Mouse (Mus musculus): ENCODE measurements around the gene Kif24. TPM values are rescaled to one million over a fixed set of nuclear protein-coding genes. Genes with fewer than 3 reads are reported as not detected.
A peak's percentile ranks its signal among the peaks of the same experiment; 100 is the strongest.

The Kif24 gene
- total RNA-seq, 2 experiments from 2014 or later = 1.2 to 1.3 TPM

GRCm38 (mm10) chr4:41499619-41500018, 34.9 kb upstream of the Kif24 start:
- H3K4me3 ChIP-seq = no peak overlapping the region
- no peak for TF ChIP-seq CTCF (conservative IDR thresholded peaks at IDR 0.05)
- peak overlapping the region; percentile 83 for H3K27ac ChIP-seq

GRCm38 (mm10) chr4:41498921-41499391, 34.3 kb upstream of the Kif24 start:
- Histone ChIP-seq H3K4me3 (no peak overlapping the region; the same call in 1 of the 2 replicates), H3K27ac (peak overlapping the region; percentile 83)
- DNase-seq (ENCODE audit: low spot score in 2 of 2) = no peak
- no peak for TF ChIP-seq CTCF (conservative IDR thresholded peaks at IDR 0.05)

More at GRCm38 (mm10) chr4:41499619-41500018, 34.9 kb upstream of the Kif24 start:
- DNase-seq (ENCODE audit: low spot score in 2 of 2) = no peak

GRCm38 (mm10) chr4:41497995-41498845, 33.5 kb upstream of the Kif24 start:
- peak overlapping the region; percentile 83 for H3K27ac ChIP-seq
- TF ChIP-seq CTCF (conservative IDR thresholded peaks at IDR 0.05) = no peak

DNA sequence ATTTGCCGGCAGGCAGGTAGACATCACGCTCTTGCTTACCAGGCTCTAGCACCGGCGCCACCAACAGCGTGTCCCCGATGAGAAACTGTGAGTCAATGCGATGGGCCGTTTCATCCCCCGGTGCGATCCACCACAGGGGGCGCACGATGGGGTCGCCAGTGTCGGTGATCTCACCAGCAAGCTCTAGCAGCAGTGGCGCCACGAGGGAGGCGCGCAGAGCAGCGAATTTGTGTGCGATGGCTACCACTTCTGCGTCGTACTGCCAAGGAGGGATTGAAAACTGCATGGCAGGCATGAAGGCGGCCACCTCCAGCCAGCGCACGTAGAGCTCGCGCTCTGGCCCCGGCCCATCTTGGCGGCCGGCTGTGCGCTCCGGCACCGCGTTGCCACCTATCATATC, 32.9 kb upstream of the Kif24 start:
- DNase-seq (ENCODE audit: low spot score in 2 of 2) = no peak
- Histone ChIP-seq H3K4me3 (peak overlapping the region; percentile 40), H3K27ac (peak overlapping the region; percentile 80)
- TF ChIP-seq CTCF (conservative IDR thresholded peaks at IDR 0.05) = peak; percentile 67

More at GRCm38 (mm10) chr4:41497995-41498845, 33.5 kb upstream of the Kif24 start:
- H3K4me3 ChIP-seq = peak overlapping the region; percentile 40
- DNase-seq (ENCODE audit: low spot score in 2 of 2) = no peak

GRCm38 (mm10) chr4:41497046-41497445, 32.4 kb upstream of the Kif24 start:
- TF ChIP-seq CTCF (conservative IDR thresholded peaks at IDR 0.05) = no peak
- DNase-seq (ENCODE audit: low spot score in 2 of 2) = no peak
- Histone ChIP-seq H3K4me3 (peak overlapping the region; percentile 40; the same call in 1 of the 2 replicates), H3K27ac (peak overlapping the region; percentile 80)

- H3K27ac ChIP-seq = peak overlapping the region; percentile 80
Measured at GRCm38 (mm10) chr4:41495850-41496249, 31.2 kb upstream of the Kif24 start.

DNA sequence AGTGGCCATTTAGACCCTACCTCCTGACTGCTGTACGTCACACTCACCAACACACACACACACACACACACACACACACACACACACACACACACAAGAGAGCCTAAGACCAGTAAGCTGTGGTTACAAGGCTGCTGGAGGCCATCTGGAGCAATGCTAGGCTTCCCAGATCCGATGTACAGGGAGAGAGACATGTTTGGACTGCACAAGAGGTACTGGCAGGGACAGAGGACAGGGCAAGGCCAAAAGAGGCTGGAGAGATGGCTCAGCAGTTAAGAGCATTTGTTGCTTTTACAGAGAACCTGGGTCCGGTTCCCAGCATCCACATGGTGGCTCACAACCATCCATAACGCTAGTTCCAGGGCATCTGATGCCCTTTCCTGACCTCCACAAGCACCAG, 30.4 kb upstream of the Kif24 start:
- TF ChIP-seq CTCF (conservative IDR thresholded peaks at IDR 0.05) = no peak
- Histone ChIP-seq H3K27ac (peak overlapping the region; percentile 80), H3K4me3 (no peak overlapping the region; the same call in 1 of the 2 replicates)
- DNase-seq (ENCODE audit: low spot score in 2 of 2) = no peak

More at GRCm38 (mm10) chr4:41495850-41496249, 31.2 kb upstream of the Kif24 start:
- no peak overlapping the region for H3K4me3 ChIP-seq
- peak; percentile 47 to 63 for DNase-seq (ENCODE audit: low spot score in 2 of 2)
- TF ChIP-seq CTCF (conservative IDR thresholded peaks at IDR 0.05) = no peak

- TF ChIP-seq CTCF (conservative IDR thresholded peaks at IDR 0.05) = no peak
- Histone ChIP-seq H3K27ac (no peak overlapping the region), H3K4me3 (no peak overlapping the region)
- no peak for DNase-seq (ENCODE audit: low spot score in 2 of 2)
Measured at GRCm38 (mm10) chr4:41494378-41494777, 29.7 kb upstream of the Kif24 start.

DNA sequence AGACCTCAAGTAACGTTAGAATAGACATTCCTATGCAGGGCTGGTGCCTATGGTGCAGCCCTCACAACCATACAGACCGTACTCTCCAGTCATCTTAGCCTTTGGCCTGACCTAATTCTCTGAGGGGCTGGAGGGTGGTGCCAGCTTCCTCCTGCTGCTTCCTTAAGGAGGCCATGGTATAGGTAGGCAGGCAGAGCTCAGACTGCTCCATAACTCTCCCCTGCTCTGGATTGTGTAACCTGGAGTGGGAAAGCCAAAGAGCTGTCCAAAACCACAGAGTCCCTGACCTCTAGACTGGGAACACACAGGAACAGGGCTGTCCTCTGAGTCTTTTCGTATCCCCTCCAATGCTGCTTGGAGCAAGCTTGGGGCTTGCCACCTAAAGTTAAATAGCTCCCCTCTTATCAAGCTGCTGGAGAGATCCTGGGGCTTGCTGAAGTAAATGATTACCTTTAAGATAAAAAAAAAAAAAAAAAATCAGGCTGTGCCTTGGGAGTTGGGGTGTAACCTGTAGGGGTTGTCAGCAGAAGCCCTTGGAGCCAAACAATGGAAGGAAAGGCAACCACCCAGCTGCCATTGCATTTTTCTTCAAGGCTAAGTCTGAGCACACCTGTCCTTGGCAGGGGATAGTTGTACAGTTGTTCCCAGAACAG, 28.9 kb upstream of the Kif24 start:
- H3K4me3 ChIP-seq = no peak overlapping the region
- no peak overlapping the region for H3K27ac ChIP-seq
- no peak for DNase-seq (ENCODE audit: low spot score in 2 of 2)
- no peak for TF ChIP-seq CTCF (conservative IDR thresholded peaks at IDR 0.05)

DNA sequence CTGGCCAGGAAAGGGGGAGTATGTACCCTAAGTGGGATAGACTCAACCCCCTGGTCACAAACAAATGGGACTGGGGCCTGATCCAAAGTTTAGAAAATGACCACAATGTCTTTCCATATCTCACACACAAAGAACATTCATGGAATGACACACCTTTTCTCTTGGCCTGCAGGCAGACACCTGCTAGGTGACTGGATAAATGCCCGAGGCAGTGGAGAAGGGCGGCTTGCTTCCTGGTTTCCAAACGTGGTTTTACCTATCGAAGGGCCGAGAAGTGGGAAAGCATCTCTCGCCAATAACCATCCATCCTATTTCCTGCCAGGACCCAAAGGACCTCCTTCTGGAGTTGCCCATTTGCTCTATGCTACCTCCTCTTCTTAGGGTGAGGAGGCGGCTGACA, 28.3 kb upstream of the Kif24 start:
- no peak overlapping the region for H3K4me3 ChIP-seq
- no peak overlapping the region for H3K27ac ChIP-seq
- no peak for DNase-seq (ENCODE audit: low spot score in 2 of 2)
- TF ChIP-seq CTCF (conservative IDR thresholded peaks at IDR 0.05) = no peak

DNA sequence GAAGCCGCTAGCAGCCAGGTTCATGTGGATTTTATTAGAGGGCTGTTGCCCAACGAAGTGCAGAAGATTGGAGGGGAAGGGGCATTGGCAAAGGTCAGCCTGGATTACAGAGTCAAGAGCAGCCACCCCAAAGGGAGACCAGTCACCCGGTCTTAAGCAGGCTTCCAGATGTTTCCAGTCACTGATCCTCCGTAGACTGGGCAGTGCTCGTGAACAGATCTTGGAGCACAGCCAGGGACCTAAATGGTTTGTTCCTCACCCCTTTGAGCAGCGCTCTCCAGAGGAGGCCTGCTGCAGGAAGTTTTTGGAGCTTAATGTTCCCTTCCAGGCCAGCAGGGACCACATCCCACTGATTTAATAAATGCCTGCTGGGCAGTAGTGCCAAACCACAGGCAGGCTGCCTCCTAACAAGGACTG, 16.9 kb upstream of the Kif24 start:
- peak overlapping the region; percentile 78 for H3K27ac ChIP-seq
- TF ChIP-seq CTCF (conservative IDR thresholded peaks at IDR 0.05) = no peak; the same call in 1 of the 2 replicates
- no peak overlapping the region for H3K4me3 ChIP-seq
- DNase-seq (ENCODE audit: low spot score in 2 of 2) = no peak

GRCm38 (mm10) chr4:41480254-41480653, 15.6 kb upstream of the Kif24 start:
- Histone ChIP-seq H3K27ac (peak overlapping the region; percentile 78), H3K4me3 (no peak overlapping the region)
- no peak for DNase-seq (ENCODE audit: low spot score in 2 of 2)
- no peak for TF ChIP-seq CTCF (conservative IDR thresholded peaks at IDR 0.05)

GRCm38 (mm10) chr4:41479456-41479804, 14.7 kb upstream of the Kif24 start:
- H3K27ac ChIP-seq = peak overlapping the region; percentile 78
- no peak overlapping the region for H3K4me3 ChIP-seq
- no peak for DNase-seq (ENCODE audit: low spot score in 2 of 2)
- no peak for TF ChIP-seq CTCF (conservative IDR thresholded peaks at IDR 0.05)
